Mouse (Mus musculus) thymus, adult 2 months (tissue): ENCODE results near the gene Plgrkt.

Experiments used
- CTCF ChIP-seq: fragments of 200-500 bp; IDR thresholded peaks from 2 replicates; pipeline ENCODE4 v1.5.1; 2012; ENCODE audit warnings: mild to moderate bottlenecking, control low read depth, low read length, moderate library complexity, borderline replicate concordance; ENCODE audit not compliant: control insufficient read depth, poor library complexity, insufficient read depth; ENCODE audit errors: extremely low read depth
- POLR2A ChIP-seq: fragments of 200-500 bp; IDR thresholded peaks from 2 replicates; pipeline ENCODE4 v1.6.1; 2012; ENCODE audit warnings: mild to moderate bottlenecking, low read length, control low read depth, moderate library complexity; ENCODE audit not compliant: control insufficient read depth, poor library complexity, insufficient read depth; ENCODE audit errors: extremely low read depth

GRCm38 (mm10) chr19:29362173-29362930 lies 4.8 kb downstream of the Plgrkt start:
- no peak for TF ChIP-seq CTCF
- TF ChIP-seq POLR2A, result no peak
